Mouse (Mus musculus): Measurements from ENCODE around the gene Krtap19-4.

Gene Krtap19-4

DNA sequence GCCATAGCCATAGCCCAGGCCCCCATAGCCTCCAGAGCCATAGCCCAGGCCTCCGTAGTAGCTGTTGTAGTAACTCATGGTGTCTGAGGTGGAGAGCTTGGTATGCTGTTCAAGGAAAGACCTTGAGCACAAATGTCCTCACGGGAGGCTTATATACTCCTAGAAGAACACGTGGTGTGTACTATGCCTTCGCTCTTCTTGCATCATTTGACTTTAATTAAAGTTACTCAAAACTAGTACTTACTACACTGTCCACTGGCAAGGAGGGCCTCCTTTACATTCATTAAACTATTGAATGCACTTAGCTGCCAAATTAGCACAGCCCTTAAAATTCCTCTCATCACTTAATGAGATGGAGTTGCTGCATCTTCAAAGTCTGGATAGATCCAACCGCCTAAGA lies at the start of gene Krtap19-4:
Gene Krtap19-4 (minus strand): TSS at position 101 of the 400 bp plus-strand sequence.
- no peak for DNase-seq

- DNase-seq, result no peak
Observed at GRCm38 (mm10) chr16:88932165-88932564, 47.3 kb upstream of the Krtap19-4 start, which contains the start of gene Krtap19-9b. Krtap19-9b (minus strand) TSS chr16:88932265.

DNA sequence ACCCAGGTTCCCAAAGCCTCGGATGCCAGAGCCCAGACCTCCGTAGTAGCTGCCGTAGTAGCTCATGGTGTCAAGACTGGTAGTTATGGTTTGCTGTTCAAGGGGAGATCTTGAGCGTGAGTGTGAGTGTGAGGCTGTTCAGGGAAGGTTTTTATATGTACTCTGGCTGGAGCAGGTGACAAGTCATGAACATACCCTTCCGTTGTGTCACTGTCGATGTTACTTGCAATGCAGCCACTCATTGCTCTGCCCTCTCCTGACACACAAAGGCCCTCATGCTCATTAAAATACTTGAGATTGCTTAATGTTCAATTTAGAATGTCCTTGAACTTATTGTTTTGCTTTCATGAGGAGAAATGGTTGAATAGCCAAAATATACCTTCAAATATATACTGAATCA lies 11.5 kb upstream of the Krtap19-4 start, which contains the start of gene Krtap19-5:
Gene Krtap19-5 (minus strand): TSS at position 101 of the 400 bp plus-strand sequence.
- DNase-seq, result no peak

DNA sequence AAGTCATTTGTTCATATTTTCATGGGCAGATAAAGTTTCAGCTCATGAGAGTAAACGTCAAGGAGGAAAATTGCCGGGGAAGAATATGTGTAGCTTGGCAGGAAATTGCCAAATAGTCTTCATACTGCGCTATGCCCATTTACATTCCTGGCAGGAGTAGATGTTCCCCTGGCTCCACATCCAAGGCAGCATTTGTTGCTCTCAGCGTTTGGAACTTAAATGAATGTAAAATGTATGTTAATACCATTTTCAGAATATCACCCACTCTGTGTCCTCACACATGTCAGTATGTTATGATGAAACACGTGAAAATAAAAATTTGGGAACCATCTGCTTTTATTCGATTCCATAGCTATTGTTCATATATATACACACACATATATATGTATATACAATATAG lies 2.0 kb upstream of the Krtap19-4 start:
- no peak for DNase-seq

DNA sequence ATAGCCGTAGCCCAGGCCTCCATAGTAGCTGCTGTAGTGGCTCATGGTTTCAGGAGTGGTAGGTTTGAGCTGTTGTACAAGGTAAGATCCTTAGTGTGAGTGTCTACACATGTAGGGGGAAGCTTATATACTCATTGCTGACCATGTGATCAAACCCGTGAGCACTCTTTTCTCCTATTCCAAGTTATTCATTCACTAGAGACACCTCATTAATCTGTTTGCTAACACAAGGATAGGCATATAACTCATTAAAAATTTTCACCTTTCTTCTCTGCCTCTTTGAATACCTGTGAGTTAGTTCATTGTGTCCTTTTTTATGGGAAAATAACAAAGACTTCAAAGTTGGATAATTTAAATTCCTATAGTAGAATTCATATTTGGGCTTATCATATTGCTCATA lies 7.0 kb downstream of the Krtap19-4 start, which contains the start of gene Krtap19-3:
Gene Krtap19-3 (minus strand): TSS at position 101 of the 400 bp plus-strand sequence.
- DNase-seq, result no peak

DNA sequence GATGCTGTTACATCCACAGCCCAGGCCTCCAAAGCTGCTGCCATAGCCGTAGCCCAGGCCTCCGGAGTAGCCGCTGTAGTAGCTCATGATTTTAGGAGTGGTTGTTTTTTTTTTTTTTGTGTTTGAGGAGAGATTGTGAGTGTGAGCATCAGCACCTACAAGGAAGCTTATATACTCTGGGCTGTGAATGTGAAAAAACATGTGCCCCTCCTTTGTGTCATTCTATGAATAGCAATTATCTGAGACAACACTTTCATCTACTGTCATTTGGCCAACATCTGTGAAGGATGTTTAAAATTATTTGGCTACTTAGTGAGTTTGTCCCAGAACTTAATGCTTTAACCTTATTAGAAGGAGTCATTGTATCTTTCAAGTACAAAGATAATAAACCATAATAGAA lies 10.7 kb downstream of the Krtap19-4 start, which contains the start of gene Krtap19-2:
Gene Krtap19-2 (minus strand): TSS at position 101 of the 400 bp plus-strand sequence.
- DNase-seq, result no peak

DNA sequence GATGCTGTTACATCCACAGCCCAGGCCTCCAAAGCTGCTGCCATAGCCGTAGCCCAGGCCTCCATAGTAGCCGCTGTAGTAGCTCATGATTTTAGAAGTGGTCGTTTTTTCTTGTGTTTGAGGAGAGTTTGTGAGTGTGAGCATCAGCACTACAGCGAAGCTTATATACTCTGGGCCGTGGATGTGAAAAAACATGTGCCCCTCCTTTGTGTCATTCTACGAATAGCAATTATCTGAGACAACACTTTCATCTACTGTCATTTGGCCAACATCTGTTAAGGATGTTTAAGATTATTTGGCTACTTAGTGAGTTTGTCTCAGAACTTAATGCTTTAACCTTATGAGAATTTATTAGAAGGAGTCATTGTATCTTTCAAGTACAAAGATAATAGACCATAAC lies 15.6 kb downstream of the Krtap19-4 start, which contains the start of gene Krtap19-1:
Gene Krtap19-1 (minus strand): TSS at position 101 of the 400 bp plus-strand sequence.
- DNase-seq, result no peak

GRCm38 (mm10) chr16:88864887-88865407 lies 19.9 kb downstream of the Krtap19-4 start:
- no peak for DNase-seq

DNA sequence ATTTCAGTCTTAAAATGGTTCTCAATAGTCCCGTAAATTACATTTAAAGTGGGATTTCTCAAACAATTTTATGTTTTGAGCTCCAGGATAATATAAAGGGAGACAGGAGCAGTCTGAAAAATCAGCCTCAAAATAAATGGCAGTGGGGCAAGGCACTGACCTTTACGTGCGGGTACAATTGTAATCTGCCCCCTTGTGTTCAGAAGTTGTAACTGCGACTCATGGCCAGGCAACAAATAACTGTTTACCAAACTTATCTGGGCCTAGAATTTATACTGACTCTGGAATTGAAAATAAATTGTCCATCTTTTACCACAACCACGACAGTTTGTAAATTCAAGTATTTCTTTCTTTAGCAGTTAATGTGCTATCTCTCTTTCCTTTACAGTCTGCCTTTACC lies 33.4 kb downstream of the Krtap19-4 start:
- no peak for DNase-seq

- DNase-seq, result no peak
Observed at GRCm38 (mm10) chr16:88848558-88848957, 36.3 kb downstream of the Krtap19-4 start.

- DNase-seq, result no peak
Observed at GRCm38 (mm10) chr16:88847363-88847762, 37.5 kb downstream of the Krtap19-4 start.
